Mouse (Mus musculus): ENCODE measurements at regions not wholly inside any gene's neighbourhood (a gene's known extent, or its start where the extent isn't known, plus 50 kb on each side); places are given as distances from the start of the nearest gene placed in this dataset.

DNA sequence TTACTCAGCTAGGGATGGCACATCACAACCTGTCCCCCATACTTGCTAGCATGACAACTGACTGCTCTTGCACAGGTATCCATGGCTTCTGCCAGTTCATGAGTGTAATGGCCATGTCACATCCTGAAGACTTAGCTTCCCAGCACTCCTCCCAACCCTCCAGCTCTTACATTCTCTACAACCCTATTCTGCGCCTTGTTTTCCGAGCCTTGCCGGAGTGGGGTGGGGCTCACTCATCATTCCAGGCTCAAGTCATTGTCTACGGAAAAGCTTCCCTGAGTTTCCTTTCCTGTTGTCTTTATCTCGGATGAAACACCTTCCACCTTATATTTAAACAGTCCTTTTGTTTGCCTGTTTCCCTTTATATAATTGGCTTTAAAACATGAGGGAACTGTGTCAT is 69.6 kb downstream of the Prdm13 start:
- DNase-seq (ENCODE audit: low spot score), result no peak
- intact Hi-C loops (cut with DNase I), result no loop called here

- intact Hi-C loops (cut with DNase I), result no loop called here
- no peak for DNase-seq (ENCODE audit: low spot score)
These were observed 71.3 kb downstream of the Prdm13 start for GRCm38 (mm10) chr4:21614429-21614828.

GRCm38 (mm10) chr4:21611531-21612282 is 74.1 kb downstream of the Prdm13 start:
- intact Hi-C loops (cut with DNase I), result no loop called here
- DNase-seq (ENCODE audit: low spot score), result no peak

- intact Hi-C loops (cut with DNase I), result no loop called here
- no peak for DNase-seq (ENCODE audit: low spot score)
These were observed 87.7 kb downstream of the Prdm13 start for GRCm38 (mm10) chr4:21598024-21598423.

- intact Hi-C loops (cut with DNase I), result no loop called here
- no peak for DNase-seq (ENCODE audit: low spot score)
These were observed 138.0 kb downstream of the Prdm13 start for GRCm38 (mm10) chr4:21547771-21548170.

DNA sequence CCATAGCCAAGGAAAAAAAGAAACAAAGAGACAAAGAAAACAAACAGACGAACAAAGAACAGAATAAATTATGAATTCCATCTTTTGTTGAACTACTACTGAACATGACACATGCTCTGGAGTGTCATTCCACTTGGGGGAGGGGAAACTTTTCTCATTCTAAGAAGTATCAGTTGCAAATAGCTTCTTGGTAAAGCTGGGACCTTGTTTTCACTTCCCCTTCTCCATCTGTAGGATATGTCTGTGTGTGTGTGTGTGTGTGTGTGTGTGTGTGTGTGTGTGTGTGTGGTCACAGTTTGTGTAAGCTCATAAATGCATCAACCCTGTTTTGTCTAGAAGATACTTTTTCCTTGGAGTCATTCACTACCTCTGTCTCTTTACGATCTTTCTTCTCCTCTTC is 146.2 kb downstream of the Prdm13 start:
- intact Hi-C loops (cut with DNase I), result loop anchor here (5.0 kb wide), 1 partner anchor 158 kb away; no protein-coding TSS in a partner anchor
- DNase-seq (ENCODE audit: low spot score), result no peak

DNA sequence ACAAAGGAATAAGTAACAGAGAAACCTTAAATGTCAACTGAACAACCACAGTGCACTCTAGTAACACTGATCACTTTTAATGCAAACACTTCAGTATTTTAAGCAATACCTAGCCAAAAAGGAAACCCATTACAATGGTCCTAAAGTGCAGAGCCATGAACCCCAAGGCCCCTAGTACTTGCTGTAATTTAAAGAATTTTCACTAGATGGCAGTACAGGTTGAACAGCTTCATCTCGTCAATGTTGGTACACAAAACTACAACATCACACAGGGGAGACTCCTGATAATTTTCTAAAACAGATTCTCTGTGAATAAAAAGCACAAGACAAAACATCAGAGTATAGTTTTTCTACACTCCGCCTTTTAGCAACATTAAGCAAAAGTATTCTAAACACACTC is 149.8 kb downstream of the Prdm13 start:
- DNase-seq (ENCODE audit: low spot score), result no peak

GRCm38 (mm10) chr4:21532186-21532585 is 153.6 kb downstream of the Prdm13 start:
- no peak for DNase-seq (ENCODE audit: low spot score)
- intact Hi-C loops (cut with DNase I), result no loop called here

More for the DNA sequence above, 149.8 kb downstream of the Prdm13 start:
- intact Hi-C loops (cut with DNase I), result loop anchor here (2.0 to 5.0 kb wide), 2 partner anchors 161 to 277 kb away; no protein-coding TSS in a partner anchor
